Mouse (Mus musculus) stomach, postnatal 0 days (tissue): ENCODE measurements around the gene Naglu. TPM values are rescaled to one million over a fixed set of nuclear protein-coding genes. Genes with fewer than 3 reads are reported as not detected.
"Not testable (repeated sequence)": the region's sequence is repeated elsewhere in the genome, so short reads cannot be mapped to it uniquely, and the experiment has no call there.

ENCODE experiments used
- ATAC-seq: fragments of 200-750 bp; cut with Nextera tagmentation; 2 replicates; pipeline ENCODE4 v1.8.0; 2017; ENCODE audit not compliant: low FRiP score, low TSS enrichment
- DNase-seq: peaks from one replicate; pipeline ENCODE4 v3.0.0-alpha.2; 2016; ENCODE audit warnings: low spot score
- H3K27ac ChIP-seq: fragments of 300-500 bp; sonication (generic); replicated peaks from 2 replicates; pipeline ENCODE4 v1.5.1; 2014; ENCODE audit warnings: mild to moderate bottlenecking, control low read depth
- H3K27me3 ChIP-seq: fragments of 300-500 bp; sonication (generic); 2 replicates; pipeline ENCODE4 v1.6.1; 2014; ENCODE audit warnings: low read length; ENCODE audit not compliant: control insufficient read depth, insufficient read depth
- H3K36me3 ChIP-seq: fragments of 300-500 bp; sonication (generic); 2 replicates; pipeline ENCODE4 v1.6.1; 2014; ENCODE audit warnings: low read length, mixed read lengths; ENCODE audit not compliant: control insufficient read depth, insufficient read depth
- H3K4me1 ChIP-seq: fragments of 300-500 bp; sonication (generic); replicated peaks from 2 replicates; pipeline ENCODE4 v1.6.1; 2014; ENCODE audit warnings: antibody characterized with exemption; ENCODE audit not compliant: control insufficient read depth, insufficient read depth
- H3K4me2 ChIP-seq: fragments of 300-500 bp; sonication (generic); replicated peaks from 2 replicates; pipeline ENCODE4 v1.6.1; 2014; ENCODE audit warnings: low read depth, mild to moderate bottlenecking, control low read depth, moderate library complexity
- H3K4me3 ChIP-seq: fragments of 300-500 bp; sonication (generic); 2 replicates; pipeline ENCODE4 v1.5.1; 2014; ENCODE audit warnings: low read depth, low read length, control low read depth
- H3K9ac ChIP-seq: fragments of 300-500 bp; sonication (generic); 2 replicates; pipeline ENCODE4 v1.6.1; 2014; ENCODE audit warnings: mild to moderate bottlenecking, low read length, control low read depth, mixed read lengths
- H3K9me3 ChIP-seq: fragments of 300-500 bp; sonication (generic); 2 replicates; pipeline ENCODE4 v1.6.1; 2016; ENCODE audit warnings: low read length; ENCODE audit not compliant: control insufficient read depth
- CTCF ChIP-seq: IDR thresholded peaks from 2 replicates; pipeline ENCODE4 v1.5.1; 2016; ENCODE audit warnings: antibody characterized with exemption, low read depth, mild to moderate bottlenecking, moderate library complexity
- EP300 ChIP-seq: optimal IDR thresholded peaks from 2 replicates; pipeline ENCODE3; 2016; ENCODE audit warnings: antibody characterized with exemption
- WGBS: fragments of 180-500 bp; shearing (Covaris S2); extraction: QIAGEN DNeasy Blood & Tissue Kit; methylation state at CpG from one replicate; pipeline ENCODE4 v1.1.7; 2014; 5-methylcytosine and 5-hydroxymethylcytosine counted together
- microRNA-seq: library from miRNA; unstranded; fragments of <30 nt; microRNA quantifications from one replicate; pipeline ENCODE4, GENCODE M21; 2016
- polyA plus RNA-seq: library from polyadenylated mRNA; unstranded; fragments of >200 nt; fragmentation: Nextera tagmentation; extraction: Ambion mirVana; gene quantifications from 2 replicates; pipeline ENCODE4 v1.2.1, GENCODE M21; 2015

Gene Naglu
- polyA plus RNA-seq, 1 experiment from 2014 or later: 16.0 TPM

GRCm38 (mm10) chr11:101120545-101121188 is 50.9 kb downstream of the Naglu start:
- DNase-seq: no peak
- H3K4me2 ChIP-seq: peak overlapping the region; percentile 85
- no peaks in the 10 kb centered on the region for H3K27me3 ChIP-seq
- H3K4me3 ChIP-seq: peak overlapping the region; percentile 55
- no peak for ATAC-seq
- H3K27ac ChIP-seq: peak overlapping the region; percentile 86
- TF ChIP-seq CTCF: no peak
- no peak for TF ChIP-seq EP300
- WGBS: 18% methylated on average over 19 of the region's 19 CpGs
- 0 out of 2 replicates have a peak, but pooled peaks cover 2% of the 10 kb centered on the region for H3K36me3 ChIP-seq
- H3K9ac ChIP-seq: peak overlapping the region; percentile 68
- H3K4me1 ChIP-seq: peaks cover 13% of the 10 kb centered on the region
- no peaks in the 10 kb centered on the region for H3K9me3 ChIP-seq

GRCm38 (mm10) chr11:101124494-101124893 is 54.7 kb downstream of the Naglu start:
- not testable (repeated sequence) for H3K4me2 ChIP-seq

GRCm38 (mm10) chr11:101125008-101125407 is 55.2 kb downstream of the Naglu start:
- not testable (repeated sequence) for H3K9me3 ChIP-seq, H3K27ac ChIP-seq, H3K4me3 ChIP-seq, H3K9ac ChIP-seq, H3K36me3 ChIP-seq, DNase-seq, H3K27me3 ChIP-seq, H3K4me1 ChIP-seq, H3K4me2 ChIP-seq, ATAC-seq
- WGBS: 97% methylated on average over 7 of the region's 9 CpGs

More at GRCm38 (mm10) chr11:101124494-101124893, 54.7 kb downstream of the Naglu start:
- H3K27me3 ChIP-seq, H3K9me3 ChIP-seq, ATAC-seq, H3K36me3 ChIP-seq, H3K4me1 ChIP-seq, H3K27ac ChIP-seq, DNase-seq, H3K4me3 ChIP-seq, H3K9ac ChIP-seq: not testable (repeated sequence)
- WGBS: 90% methylated on average over 7 of the region's 8 CpGs

GRCm38 (mm10) chr11:101127075-101127474 is 57.3 kb downstream of the Naglu start:
- no peak for ATAC-seq
- Histone ChIP-seq H3K27ac (no peak overlapping the region), H3K36me3 (peaks cover 9% of the 10 kb centered on the region), H3K4me1 (peaks cover 3% of the 10 kb centered on the region; the same call in 1 of the 2 replicates), H3K9me3 (no peaks in the 10 kb centered on the region), H3K9ac (no peak overlapping the region), H3K4me3 (no peak overlapping the region), H3K27me3 (no peaks in the 10 kb centered on the region), H3K4me2 (no peak overlapping the region)
- DNase-seq: no peak
- TF ChIP-seq CTCF: peak; percentile 53
- TF ChIP-seq EP300: no peak
- WGBS: 77% methylated on average over 1 of the region's 1 CpGs

Small RNAs within 50 kb of the gene (microRNA-seq; reads per million reads assigned to microRNA genes)
- 0.96 reads per million for gene Mir6928

Other genes with a start within 250 kb of the Naglu start
- gene Stat5b, start 219.3 kb upstream of the Naglu start, polyA plus RNA-seq: 16.1 and 17.3 TPM in 2 replicates
- 13.0 and 13.5 TPM in 2 replicates for gene Stat5a, start 210.7 kb upstream of the Naglu start, polyA plus RNA-seq
- gene Stat3, start 130.5 kb upstream of the Naglu start, polyA plus RNA-seq: 47.7 and 55.1 TPM in 2 replicates
- gene Cavin1, start 99.1 kb upstream of the Naglu start, polyA plus RNA-seq: 313 and 331 TPM in 2 replicates
- gene Atp6v0a1, start 60.6 kb upstream of the Naglu start, polyA plus RNA-seq: 44.8 and 45.5 TPM in 2 replicates
- gene Hsd17b1, start 8.4 kb downstream of the Naglu start, polyA plus RNA-seq: 0.08 TPM in 1 of 2 replicates, not detected in the other
- gene Coasy, start 12.6 kb downstream of the Naglu start, polyA plus RNA-seq: 26.4 and 26.8 TPM in 2 replicates
- 42.3 and 42.4 TPM in 2 replicates for gene Mlx, start 17.3 kb downstream of the Naglu start, polyA plus RNA-seq
- gene Psmc3ip, start 25.4 kb downstream of the Naglu start, polyA plus RNA-seq: 10.6 and 11.8 TPM in 2 replicates
- 16.1 and 17.9 TPM in 2 replicates for gene Retreg3, start 49.9 kb downstream of the Naglu start, polyA plus RNA-seq
- 29.7 and 29.8 TPM in 2 replicates for gene Tubg1, start 49.9 kb downstream of the Naglu start, polyA plus RNA-seq
- 3.0 and 3.1 TPM in 2 replicates for gene Tubg2, start 85.9 kb downstream of the Naglu start, polyA plus RNA-seq
- gene Cntnap1, start 100.5 kb downstream of the Naglu start, polyA plus RNA-seq: 0.52 and 0.94 TPM in 2 replicates
- gene Plekhh3, start 101.3 kb downstream of the Naglu start, polyA plus RNA-seq: 23.8 and 25.6 TPM in 2 replicates
- 0.16 and 0.24 TPM in 2 replicates for gene Ccr10, start 105.4 kb downstream of the Naglu start, polyA plus RNA-seq
- gene Ezh1, start 156.5 kb downstream of the Naglu start, polyA plus RNA-seq: 8.1 and 9.4 TPM in 2 replicates
- 62.3 and 64.9 TPM in 2 replicates for gene Ramp2, start 176.0 kb downstream of the Naglu start, polyA plus RNA-seq
- 141 and 157 TPM in 2 replicates for gene Vps25, start 183.7 kb downstream of the Naglu start, polyA plus RNA-seq
- 15.9 and 18.4 TPM in 2 replicates for gene Wnk4, start 190.6 kb downstream of the Naglu start, polyA plus RNA-seq
- gene Cntd1, start 209.0 kb downstream of the Naglu start, polyA plus RNA-seq: 0.30 and 0.33 TPM in 2 replicates
- gene Coa3, start 209.1 kb downstream of the Naglu start, polyA plus RNA-seq: 175 and 180 TPM in 2 replicates
- 102 and 110 TPM in 2 replicates for gene Becn1, start 232.3 kb downstream of the Naglu start, polyA plus RNA-seq
- gene Psme3, start 246.2 kb downstream of the Naglu start, polyA plus RNA-seq: 64.2 and 66.9 TPM in 2 replicates